Mouse (Mus musculus) lung, postnatal 0 days (tissue): ENCODE measurements around the gene Zcchc14.

Experiments
- CTCF ChIP-seq: IDR thresholded peaks from 2 replicates; pipeline ENCODE4 v1.5.1; 2016; ENCODE audit warnings: antibody characterized with exemption, mild to moderate bottlenecking
- EP300 ChIP-seq: IDR thresholded peaks from 2 replicates; pipeline ENCODE4 v1.6.1; 2016; ENCODE audit warnings: antibody characterized with exemption, mild to moderate bottlenecking, control low read depth

- TF ChIP-seq CTCF (no peak), EP300 (peak; percentile 80)
These were observed 67.4 kb downstream of the Zcchc14 start for GRCm38 (mm10) chr8:121585159-121585825.
